Mouse (Mus musculus) CD4-positive, CD25-positive, alpha-beta regulatory T cell (primary cell): ENCODE measurements around the gene Olfr1188. TPM values are rescaled to one million over a fixed set of nuclear protein-coding genes. Genes with fewer than 3 reads are reported as not detected.

ENCODE experiments used
- polyA plus RNA-seq: library from polyadenylated mRNA; unstranded; fragments of 100-300 nt; shearing (Covaris generic); gene quantifications from one replicate; pipeline ENCODE4 v1.2.1, GENCODE M21; 2017

Olfr1188 gene
- polyA plus RNA-seq, result not detected

GRCm38 (mm10) chr2:88556635-88557034, at the start of gene Olfr1188:
Gene Olfr1188 (plus strand): TSS chr2:88556935.

GRCm38 (mm10) chr2:88518251-88518650, 38.5 kb upstream of the Olfr1188 start, which contains the start of gene Olfr1186:
Gene Olfr1186 (plus strand): TSS chr2:88518551.

GRCm38 (mm10) chr2:88586154-88586553, 29.4 kb downstream of the Olfr1188 start, which contains the start of gene Olfr1189:
Gene Olfr1189 (plus strand): TSS chr2:88586454.

Other genes with a start within 250 kb of the Olfr1188 start
- gene Olfr1174-ps, start 241.8 kb upstream of the Olfr1188 start, polyA plus RNA-seq, result not detected
- 0.06 TPM for gene Olfr1175-ps, start 229.7 kb upstream of the Olfr1188 start, polyA plus RNA-seq
- gene Olfr1176, start 220.2 kb upstream of the Olfr1188 start, polyA plus RNA-seq, result not detected
- not detected for gene Olfr1177-ps, start 210.4 kb upstream of the Olfr1188 start, polyA plus RNA-seq
- not detected for gene Olfr1178, start 169.9 kb upstream of the Olfr1188 start, polyA plus RNA-seq
- not detected for gene Olfr1179, start 150.5 kb upstream of the Olfr1188 start, polyA plus RNA-seq
- not detected for gene Olfr1180, start 137.8 kb upstream of the Olfr1188 start, polyA plus RNA-seq
- gene Olfr1181, start 130.8 kb upstream of the Olfr1188 start, polyA plus RNA-seq, result 0.06 TPM
- gene Gm13757, start 107.8 kb upstream of the Olfr1188 start, polyA plus RNA-seq, result not detected
- gene Olfr1183, start 102.1 kb upstream of the Olfr1188 start, polyA plus RNA-seq, result not detected
- 0.19 TPM for gene Olfr1184, start 73.3 kb upstream of the Olfr1188 start, polyA plus RNA-seq
- gene Olfr1185-ps1, start 63.6 kb upstream of the Olfr1188 start, polyA plus RNA-seq, result 0.05 TPM
- not detected for gene Olfr1186, start 38.4 kb upstream of the Olfr1188 start, polyA plus RNA-seq
- not detected for gene Olfr1189, start 29.5 kb downstream of the Olfr1188 start, polyA plus RNA-seq
- gene Olfr1191-ps1, start 83.6 kb downstream of the Olfr1188 start, polyA plus RNA-seq, result 0.05 TPM
- gene Olfr1192-ps1, start 91.6 kb downstream of the Olfr1188 start, polyA plus RNA-seq, result not detected
- not detected for gene Olfr1193, start 118.7 kb downstream of the Olfr1188 start, polyA plus RNA-seq
- gene Olfr1195, start 132.3 kb downstream of the Olfr1188 start, polyA plus RNA-seq, result 0.11 TPM
- gene Olfr1196, start 147.7 kb downstream of the Olfr1188 start, polyA plus RNA-seq, result not detected
- gene Olfr1197, start 175.4 kb downstream of the Olfr1188 start, polyA plus RNA-seq, result not detected
- gene Olfr1198, start 194.4 kb downstream of the Olfr1188 start, polyA plus RNA-seq, result not detected
- not detected for gene Olfr1199, start 203.5 kb downstream of the Olfr1188 start, polyA plus RNA-seq
- gene Olfr1200, start 213.6 kb downstream of the Olfr1188 start, polyA plus RNA-seq, result not detected
- gene Olfr1201, start 236.1 kb downstream of the Olfr1188 start, polyA plus RNA-seq, result not detected